Mouse (Mus musculus): ENCODE measurements around the gene Fxr1.
"Not testable (repeated sequence)": the region's sequence is repeated elsewhere in the genome, so short reads cannot be mapped to it uniquely, and the experiment has no call there.

Gene Fxr1

GRCm38 (mm10) chr3:34019540-34020381 lies at the start of gene Fxr1:
Gene Fxr1, plus strand, starts transcription at chr3:34019943.
- DNase-seq: peak; percentile 82 to 89

- no peak for DNase-seq
Observed at GRCm38 (mm10) chr3:33979395-33979794, 40.3 kb upstream of the Fxr1 start.

GRCm38 (mm10) chr3:33982746-33983145 lies 37.0 kb upstream of the Fxr1 start:
- no peak for DNase-seq

GRCm38 (mm10) chr3:33989302-33989701 lies 30.4 kb upstream of the Fxr1 start:
- DNase-seq: no peak

- no peak for DNase-seq
Observed at GRCm38 (mm10) chr3:33990451-33990850, 29.3 kb upstream of the Fxr1 start.

GRCm38 (mm10) chr3:33990921-33991320 lies 28.8 kb upstream of the Fxr1 start:
- DNase-seq: no peak

- DNase-seq: no peak
Observed at GRCm38 (mm10) chr3:33993421-33994126, 26.2 kb upstream of the Fxr1 start.

GRCm38 (mm10) chr3:33994127-33994488 lies 25.6 kb upstream of the Fxr1 start:
- no peak for DNase-seq

- not testable (repeated sequence) for DNase-seq
Observed at GRCm38 (mm10) chr3:34001691-34002090, 18.1 kb upstream of the Fxr1 start.

GRCm38 (mm10) chr3:34003860-34004259 lies 15.9 kb upstream of the Fxr1 start:
- DNase-seq: no peak

- DNase-seq: no peak
Observed at GRCm38 (mm10) chr3:34006301-34006700, 13.4 kb upstream of the Fxr1 start.

GRCm38 (mm10) chr3:34006824-34007223 lies 12.9 kb upstream of the Fxr1 start:
- DNase-seq: no peak

GRCm38 (mm10) chr3:34007611-34008010 lies 12.1 kb upstream of the Fxr1 start:
- DNase-seq: no peak

- no peak for DNase-seq
Observed at GRCm38 (mm10) chr3:34008191-34008590, 11.6 kb upstream of the Fxr1 start.

GRCm38 (mm10) chr3:34020382-34021258 lies 877 bp downstream of the Fxr1 start:
- peak in 1 of 2 experiments; percentile 11 for DNase-seq

- no peak for DNase-seq
Observed at GRCm38 (mm10) chr3:34021259-34021828, 1.6 kb downstream of the Fxr1 start.

GRCm38 (mm10) chr3:34028935-34029334 lies 9.2 kb downstream of the Fxr1 start:
- DNase-seq: no peak

GRCm38 (mm10) chr3:34030601-34031000 lies 10.9 kb downstream of the Fxr1 start:
- DNase-seq: no peak

- DNase-seq: no peak
Observed at GRCm38 (mm10) chr3:34033720-34034364, 14.1 kb downstream of the Fxr1 start.

GRCm38 (mm10) chr3:34034803-34035202 lies 15.1 kb downstream of the Fxr1 start:
- no peak for DNase-seq

GRCm38 (mm10) chr3:34035706-34036105 lies 16.0 kb downstream of the Fxr1 start:
- no peak for DNase-seq

GRCm38 (mm10) chr3:34041990-34042389 lies 22.2 kb downstream of the Fxr1 start:
- DNase-seq: no peak
